Mouse (Mus musculus) E14TG2a.4 (cell line): Measurements from ENCODE around the gene Cwc27.

Experiments used
- CTCF ChIP-seq: conservative IDR thresholded peaks from 2 replicates; pipeline ENCODE4 v1.5.1; 2014; ENCODE audit warnings: low read length
- NANOG ChIP-seq: IDR thresholded peaks from 2 replicates; pipeline ENCODE4 v1.6.1; 2014; ENCODE audit warnings: borderline replicate concordance, low read length, mixed read lengths

DNA sequence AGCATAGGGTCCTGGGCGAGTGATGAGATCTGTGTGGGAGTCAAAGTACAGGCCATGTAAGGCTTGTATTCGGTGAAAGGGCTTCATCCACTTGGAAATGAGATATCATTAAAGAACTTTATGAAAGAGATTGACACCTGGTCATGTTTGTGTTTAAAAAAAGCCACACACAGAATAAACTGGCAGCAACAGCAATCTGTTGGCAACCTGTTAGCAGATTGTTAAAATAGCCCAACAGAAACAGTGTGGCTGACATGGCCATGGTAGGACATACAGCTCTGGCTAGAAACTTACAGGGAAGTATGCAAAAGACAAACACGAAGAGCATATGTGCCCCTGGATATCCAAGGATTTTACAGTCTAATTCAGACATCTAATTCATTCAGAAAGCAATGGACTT, 124.2 kb downstream of the Cwc27 start:
- TF ChIP-seq CTCF (no peak), NANOG (no peak)
